Mouse (Mus musculus): Measurements from ENCODE around the gene Pml. TPM values are rescaled to one million over a fixed set of nuclear protein-coding genes. Genes with fewer than 3 reads are reported as not detected.

Gene Pml
- total RNA-seq, 2 experiments from 2014 or later = 8.5 to 9.8 TPM

- peak in 1 of 2 experiments; percentile 36 for DNase-seq (ENCODE audit: low spot score in 2 of 2)
These were observed 73.7 kb downstream of the Pml start for GRCm38 (mm10) chr9:58175745-58176487.

DNA sequence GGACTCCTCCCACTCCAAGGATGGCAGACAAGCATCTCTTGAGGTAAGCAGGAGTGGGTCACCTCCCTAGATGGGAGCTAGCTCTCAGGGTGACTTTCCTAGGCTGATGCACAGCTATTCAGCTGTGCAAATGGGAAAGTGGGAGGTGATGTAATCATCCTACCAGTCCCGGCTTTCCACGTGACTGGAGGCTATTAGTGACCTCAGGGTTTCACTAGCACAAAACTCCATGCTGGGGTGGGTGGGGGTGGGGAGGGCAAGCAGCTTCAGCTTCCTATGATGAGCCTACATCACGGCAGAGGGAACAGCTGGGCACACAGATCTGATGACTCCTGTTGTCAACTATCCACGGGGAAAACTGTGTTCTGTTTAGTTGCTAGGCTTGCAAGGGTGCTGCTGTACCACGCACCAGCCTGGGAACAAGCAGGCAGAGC is 74.8 kb downstream of the Pml start:
- peak in 1 of 2 experiments; percentile 60 for DNase-seq (ENCODE audit: low spot score in 2 of 2)

- no peak for DNase-seq (ENCODE audit: low spot score in 2 of 2)
These were observed 76.7 kb downstream of the Pml start for GRCm38 (mm10) chr9:58172863-58173262.

DNA sequence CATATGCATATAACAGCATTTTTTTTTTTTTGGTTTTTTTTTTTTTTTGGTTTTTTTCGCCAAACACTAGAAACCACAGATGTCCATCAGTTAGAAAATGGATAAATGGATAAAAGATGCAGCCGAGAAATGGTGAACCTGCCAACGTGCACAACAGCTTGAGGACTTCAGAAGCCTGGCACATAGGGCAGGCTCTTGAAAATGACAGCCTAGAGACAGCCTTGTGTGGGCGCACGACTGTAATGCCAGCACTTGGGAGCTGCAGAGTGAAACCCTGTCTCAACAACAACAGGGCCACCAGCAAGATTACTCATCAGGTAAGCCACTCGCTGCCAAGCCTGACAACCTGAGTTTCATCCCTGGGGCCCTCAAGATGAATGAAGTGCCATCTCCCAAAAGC is 80.2 kb downstream of the Pml start:
- no peak for DNase-seq (ENCODE audit: low spot score in 2 of 2)

DNA sequence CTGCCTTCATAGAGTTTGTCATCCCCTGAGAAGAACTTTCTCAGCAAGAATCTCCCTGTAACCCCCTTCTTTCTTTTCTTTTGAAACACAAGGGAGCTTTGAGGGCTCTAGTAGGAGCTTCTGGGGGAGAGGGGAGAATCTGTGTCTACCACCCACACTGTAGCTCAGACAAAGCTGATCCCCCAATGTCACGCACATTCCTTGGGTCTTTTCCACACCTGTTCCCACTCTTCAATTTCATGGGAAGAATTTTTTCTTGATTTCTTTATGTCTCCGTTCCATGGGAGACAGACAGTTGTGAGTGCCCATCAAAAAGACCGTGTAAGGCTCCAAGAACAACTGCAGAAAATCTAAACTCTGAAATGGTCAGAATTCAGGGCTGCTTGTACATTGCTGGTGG is 80.7 kb downstream of the Pml start:
- DNase-seq (ENCODE audit: low spot score in 2 of 2) = no peak

Small RNAs within 50 kb of the gene (microRNA-seq; reads per million reads assigned to microRNA genes)
- gene Mir6385 = 0 reads per million in 2 experiments

Other genes starting within 250 kb of the Pml start
- 1 to 10 TPM; 1.1 to 2.4 TPM for gene Cyp11a1, start 243.4 kb downstream of the Pml start, total RNA-seq (2021)
- gene Stra6, start 186.0 kb downstream of the Pml start, total RNA-seq (2021) = 10 to 100 TPM in 1 of 2 experiments, 1 to 10 TPM in 1; 6.3 to 10.8 TPM
- gene Ccdc33, start 131.0 kb downstream of the Pml start, total RNA-seq (2021) = 1 to 10 TPM in 1 of 2 experiments, under 1 TPM in 1; 0.64 to 1.7 TPM
- 10 to 100 TPM; 10.8 to 15.5 TPM for gene Islr, start 45.5 kb downstream of the Pml start, total RNA-seq (2021)
- gene Islr2, start 45.5 kb downstream of the Pml start, total RNA-seq (2021) = 100 to 1,000 TPM; 193 to 208 TPM
- gene Stoml1, start 3.4 kb upstream of the Pml start, total RNA-seq (2021) = 10 to 100 TPM; 78.5 to 79.8 TPM
- gene Loxl1, start 63.4 kb upstream of the Pml start, total RNA-seq (2021) = 1 to 10 TPM; 3.6 to 6.2 TPM
- gene Tbc1d21, start 120.7 kb upstream of the Pml start, total RNA-seq (2021) = not detected
- gene Insyn1, start 238.8 kb upstream of the Pml start, total RNA-seq (2021) = 100 to 1,000 TPM; 187 to 197 TPM